Mouse (Mus musculus) spleen, adult 2 months (tissue): Measurements from ENCODE around the gene Prpf3. TPM values are rescaled to one million over a fixed set of nuclear protein-coding genes. Genes with fewer than 3 reads are reported as not detected.
"Not testable (repeated sequence)": the region's sequence is repeated elsewhere in the genome, so short reads cannot be mapped to it uniquely, and the experiment has no call there.

Source experiments
- DNase-seq, 2 experiments: peaks; one replicate each; pipeline versions ENCODE4 v3.0.0 to v3.0.0-alpha.2; 2012 to 2021; ENCODE audit warnings: low spot score in 2 of 2, low read depth in 1 of 2
- H3K27ac ChIP-seq: fragments of 200-500 bp; 2 replicates; pipeline ENCODE4 v1.5.1; 2012; ENCODE audit warnings: low read length, inconsistent platforms; ENCODE audit not compliant: insufficient read depth
- H3K27me3 ChIP-seq: fragments of 200-500 bp; 2 replicates; pipeline ENCODE4 v1.6.1; 2012; ENCODE audit warnings: mild to moderate bottlenecking, moderate library complexity, low read length, inconsistent platforms; ENCODE audit not compliant: control insufficient read depth, insufficient read depth
- H3K36me3 ChIP-seq: fragments of 200-500 bp; 2 replicates; pipeline ENCODE4 v1.6.1; 2012; ENCODE audit warnings: mild to moderate bottlenecking, low read length, inconsistent platforms; ENCODE audit not compliant: control insufficient read depth, insufficient read depth
- H3K4me1 ChIP-seq: fragments of 200-500 bp; 2 replicates; pipeline ENCODE4 v1.6.1; 2011; ENCODE audit warnings: inconsistent platforms; ENCODE audit not compliant: control insufficient read depth, insufficient read depth, insufficient read length
- H3K4me3 ChIP-seq: fragments of 200-500 bp; 2 replicates; pipeline ENCODE4 v1.5.1; 2011; ENCODE audit warnings: mild to moderate bottlenecking, inconsistent platforms; ENCODE audit not compliant: insufficient read depth, insufficient read length; ENCODE audit errors: extremely low read depth
- CTCF ChIP-seq: fragments of 200-500 bp; IDR thresholded peaks from 2 replicates; pipeline ENCODE4 v1.5.1; 2011; ENCODE audit warnings: mild to moderate bottlenecking, inconsistent platforms; ENCODE audit not compliant: insufficient read depth, insufficient read length, insufficient replicate concordance; ENCODE audit errors: extremely low read depth
- POLR2A ChIP-seq: fragments of 200-500 bp; IDR thresholded peaks from 2 replicates; pipeline ENCODE4 v1.6.1; 2011; ENCODE audit warnings: low read depth, low read length, inconsistent platforms
- WGBS: fragments of 180-500 bp; shearing (Covaris S2); methylation state at CpG from one replicate; pipeline ENCODE4 v1.1.7; 2018; 5-methylcytosine and 5-hydroxymethylcytosine counted together
- polyA plus RNA-seq: library from polyadenylated mRNA; depleted of rRNA; stranded (reverse); fragments of >200 nt; gene quantifications from 2 replicates; pipeline ENCODE4 v1.2.3, GENCODE M21; 2012

The Prpf3 gene
- polyA plus RNA-seq, 1 experiment = 12.1 TPM

GRCm38 (mm10) chr3:95820046-95821010 lies 35.4 kb downstream of the Prpf3 start:
- Histone ChIP-seq H3K27ac (peak overlapping the region; percentile 98), H3K36me3 (no peaks in the 10 kb centered on the region), H3K4me1 (peaks cover 5% of the 10 kb centered on the region; the same call in 1 of the 2 replicates), H3K27me3 (no peaks in the 10 kb centered on the region), H3K4me3 (peak overlapping the region; percentile 74; the same call in 1 of the 2 replicates)
- no peak for DNase-seq
- 34% methylated on average over 10 of the region's 10 CpGs for WGBS
- TF ChIP-seq POLR2A (no peak), CTCF (no peak)

GRCm38 (mm10) chr3:95819351-95819985 lies 36.2 kb downstream of the Prpf3 start:
- Histone ChIP-seq H3K27ac (peak overlapping the region; percentile 98), H3K4me3 (peak overlapping the region; percentile 74), H3K4me1 (peaks cover 5% of the 10 kb centered on the region; the same call in 1 of the 2 replicates), H3K36me3 (no peaks in the 10 kb centered on the region), H3K27me3 (no peaks in the 10 kb centered on the region)
- TF ChIP-seq POLR2A (peak; percentile 74), CTCF (no peak)
- DNase-seq = peak; percentile 99 to 100
- WGBS = under 1% methylated on average over 49 of the region's 49 CpGs

GRCm38 (mm10) chr3:95818571-95819288 lies 37.0 kb downstream of the Prpf3 start, which contains the start of gene Rprd2:
Rprd2 (minus strand) TSS chr3:95818863.
- H3K27me3 ChIP-seq = no peaks in the 10 kb centered on the region
- DNase-seq = peak; percentile 41 to 59
- no peak for TF ChIP-seq CTCF
- peak; percentile 28 for TF ChIP-seq POLR2A
- peak within 1 kb of the TSS; percentile 80 for H3K4me3 ChIP-seq
- peak within 1 kb of the TSS; percentile 98 for H3K27ac ChIP-seq
- under 1% methylated on average over 60 of the region's 60 CpGs for WGBS
- H3K36me3 ChIP-seq = no peaks in the 10 kb centered on the region
- peaks cover 5% of the 10 kb centered on the region; the same call in 1 of the 2 replicates for H3K4me1 ChIP-seq

GRCm38 (mm10) chr3:95818026-95818511 lies 37.6 kb downstream of the Prpf3 start:
- TF ChIP-seq POLR2A (no peak; the same call in 1 of the 2 replicates), CTCF (no peak)
- Histone ChIP-seq H3K27me3 (no peaks in the 10 kb centered on the region), H3K4me1 (peaks cover 5% of the 10 kb centered on the region; the same call in 1 of the 2 replicates), H3K36me3 (no peaks in the 10 kb centered on the region), H3K4me3 (peak overlapping the region; percentile 80), H3K27ac (peak overlapping the region; percentile 98)
- WGBS = under 1% methylated on average over 21 of the region's 21 CpGs
- peak; percentile 9 to 19 for DNase-seq

GRCm38 (mm10) chr3:95816681-95817080 lies 39.0 kb downstream of the Prpf3 start:
- Histone ChIP-seq H3K36me3 (no peaks in the 10 kb centered on the region), H3K4me1 (peaks cover 5% of the 10 kb centered on the region; the same call in 1 of the 2 replicates), H3K27me3 (no peaks in the 10 kb centered on the region), H3K27ac (no peak overlapping the region), H3K4me3 (no peak overlapping the region)
- no peak for DNase-seq
- 58% methylated on average over 3 of the region's 3 CpGs for WGBS
- TF ChIP-seq CTCF (no peak), POLR2A (no peak)

GRCm38 (mm10) chr3:95808384-95808783 lies 47.3 kb downstream of the Prpf3 start:
- no peak overlapping the region for H3K4me3 ChIP-seq
- H3K27me3 ChIP-seq = no peaks in the 10 kb centered on the region
- 54% methylated on average over 2 of the region's 2 CpGs for WGBS
- H3K36me3 ChIP-seq = 0 out of 2 replicates have a peak, but pooled peaks cover 3% of the 10 kb centered on the region
- H3K27ac ChIP-seq = no peak overlapping the region
- TF ChIP-seq POLR2A (no peak), CTCF (no peak)
- no peak for DNase-seq
- no peaks in the 10 kb centered on the region for H3K4me1 ChIP-seq

- 84% methylated on average over 6 of the region's 6 CpGs for WGBS
- DNase-seq, H3K27ac ChIP-seq: not testable (repeated sequence)
Measured at GRCm38 (mm10) chr3:95807630-95808029, 48.1 kb downstream of the Prpf3 start.

More at GRCm38 (mm10) chr3:95807630-95808029, 48.1 kb downstream of the Prpf3 start:
- not testable (repeated sequence) for H3K4me3 ChIP-seq, H3K36me3 ChIP-seq, H3K27me3 ChIP-seq, H3K4me1 ChIP-seq
